Mouse (Mus musculus) intestine, postnatal 0 days (tissue): Measurements from ENCODE around the gene Spaca7. TPM values are rescaled to one million over a fixed set of nuclear protein-coding genes. Genes with fewer than 3 reads are reported as not detected.
A peak's percentile ranks its signal among the peaks of the same experiment; 100 is the strongest.

Source experiments
- ATAC-seq: fragments of 200-750 bp; cut with Nextera tagmentation; 2 replicates; pipeline ENCODE4 v1.8.0; 2017; ENCODE audit warnings: mild to moderate bottlenecking, moderate TSS enrichment, moderate library complexity
- H3K27ac ChIP-seq: fragments of 300-500 bp; sonication (generic); 2 replicates; pipeline ENCODE4 v1.5.1; 2014; ENCODE audit warnings: mild to moderate bottlenecking, low read depth, low read length, moderate library complexity
- H3K27me3 ChIP-seq: fragments of 300-500 bp; sonication (generic); replicated peaks from 2 replicates; pipeline ENCODE4 v1.6.1; 2014; ENCODE audit warnings: low read length, mixed read lengths; ENCODE audit not compliant: control insufficient read depth, insufficient read depth
- H3K36me3 ChIP-seq: fragments of 300-500 bp; sonication (generic); 2 replicates; pipeline ENCODE4 v1.6.1; 2014; ENCODE audit warnings: mild to moderate bottlenecking, moderate library complexity; ENCODE audit not compliant: control insufficient read depth, insufficient read depth
- H3K4me1 ChIP-seq: fragments of 300-500 bp; sonication (generic); replicated peaks from 2 replicates; pipeline ENCODE4 v1.6.1; 2014; ENCODE audit warnings: antibody characterized with exemption, low read length, mixed read lengths; ENCODE audit not compliant: control insufficient read depth, insufficient read depth
- H3K4me2 ChIP-seq: fragments of 300-500 bp; sonication (generic); replicated peaks from 2 replicates; pipeline ENCODE4 v1.6.1; 2014; ENCODE audit warnings: low read depth, mild to moderate bottlenecking, moderate library complexity
- H3K4me3 ChIP-seq: fragments of 300-500 bp; sonication (generic); 2 replicates; pipeline ENCODE4 v1.5.1; 2014; ENCODE audit warnings: low read depth, low read length
- H3K9ac ChIP-seq: fragments of 300-500 bp; sonication (generic); 2 replicates; pipeline ENCODE4 v1.6.1; 2014; ENCODE audit warnings: mild to moderate bottlenecking, low read depth, low read length
- H3K9me3 ChIP-seq: fragments of 300-500 bp; sonication (generic); 2 replicates; pipeline ENCODE4 v1.6.1; 2016; ENCODE audit warnings: mixed run types; ENCODE audit not compliant: control insufficient read depth
- CTCF ChIP-seq: sonication (generic); IDR thresholded peaks from 2 replicates; pipeline ENCODE4 v1.5.1; 2016; ENCODE audit warnings: low read depth, mild to moderate bottlenecking, control low read depth, antibody characterized with exemption, moderate library complexity
- WGBS: fragments of 180-500 bp; shearing (Covaris S2); extraction: QIAGEN DNeasy Blood & Tissue Kit; methylation state at CpG from one replicate; pipeline ENCODE4 v1.1.7; 2014; 5-methylcytosine and 5-hydroxymethylcytosine counted together
- polyA plus RNA-seq: library from polyadenylated mRNA; unstranded; fragments of >200 nt; fragmentation: Nextera tagmentation; extraction: Ambion mirVana; gene quantifications from 2 replicates; pipeline ENCODE4 v1.2.1, GENCODE M21; 2015

Gene Spaca7
- polyA plus RNA-seq, 1 experiment from 2014 or later = 0.29 TPM

GRCm38 (mm10) chr8:12621550-12622222, 48.9 kb downstream of the Spaca7 start:
- peaks cover 64% of the 10 kb centered on the region for H3K36me3 ChIP-seq
- no peak overlapping the region for H3K4me3 ChIP-seq
- WGBS = 92% methylated on average over 18 of the region's 18 CpGs
- H3K27ac ChIP-seq = no peak overlapping the region
- no peaks in the 10 kb centered on the region for H3K27me3 ChIP-seq
- no peak overlapping the region for H3K9ac ChIP-seq
- H3K4me2 ChIP-seq = no peak overlapping the region
- H3K9me3 ChIP-seq = no peaks in the 10 kb centered on the region
- ATAC-seq = no peak
- no peak for TF ChIP-seq CTCF
- H3K4me1 ChIP-seq = no peaks in the 10 kb centered on the region

- WGBS = 75% methylated on average over 5 of the region's 5 CpGs
- Histone ChIP-seq H3K36me3 (peaks cover 87% of the 10 kb centered on the region), H3K9ac (no peak overlapping the region), H3K27me3 (no peaks in the 10 kb centered on the region), H3K4me3 (no peak overlapping the region), H3K9me3 (no peaks in the 10 kb centered on the region), H3K4me1 (no peaks in the 10 kb centered on the region), H3K4me2 (no peak overlapping the region), H3K27ac (no peak overlapping the region)
- ATAC-seq = no peak
- no peak for TF ChIP-seq CTCF
These were observed 53.1 kb downstream of the Spaca7 start for GRCm38 (mm10) chr8:12625890-12626289.

DNA sequence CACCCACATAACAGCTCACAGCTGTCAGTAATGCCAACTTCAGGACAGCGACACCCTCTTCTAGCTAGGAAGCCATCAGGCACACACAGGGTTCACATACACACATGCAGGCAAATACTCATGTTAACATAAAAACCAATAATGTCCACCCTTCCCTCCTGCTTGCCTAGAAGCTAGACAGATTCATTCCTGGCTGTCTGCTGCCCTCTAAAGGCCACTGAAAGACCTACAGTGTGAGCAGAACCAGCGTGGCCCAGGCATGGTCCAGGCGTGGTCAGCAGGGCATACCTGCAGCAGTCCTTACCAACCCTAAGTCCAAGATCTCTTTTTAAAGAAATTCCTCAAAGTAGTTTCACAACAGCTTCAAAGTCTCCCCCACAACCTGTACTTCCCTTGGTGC, 56.2 kb downstream of the Spaca7 start:
- WGBS = 38% methylated on average over 3 of the region's 3 CpGs
- TF ChIP-seq CTCF = peak; percentile 86
- no peak for ATAC-seq

GRCm38 (mm10) chr8:12635366-12635765, 62.5 kb downstream of the Spaca7 start:
- Histone ChIP-seq H3K4me2 (no peak overlapping the region), H3K27me3 (no peaks in the 10 kb centered on the region), H3K9me3 (no peaks in the 10 kb centered on the region), H3K36me3 (peaks cover 75% of the 10 kb centered on the region), H3K4me1 (no peaks in the 10 kb centered on the region), H3K9ac (no peak overlapping the region), H3K4me3 (no peak overlapping the region), H3K27ac (no peak overlapping the region)
- ATAC-seq = no peak
- TF ChIP-seq CTCF = no peak
- WGBS = 79% methylated on average over 2 of the region's 2 CpGs

More for the DNA sequence above, 56.2 kb downstream of the Spaca7 start:
- Histone ChIP-seq H3K4me1 (no peaks in the 10 kb centered on the region), H3K9ac (no peak overlapping the region), H3K27me3 (no peaks in the 10 kb centered on the region), H3K4me3 (no peak overlapping the region), H3K4me2 (no peak overlapping the region), H3K9me3 (no peaks in the 10 kb centered on the region), H3K27ac (no peak overlapping the region), H3K36me3 (peaks cover 70% of the 10 kb centered on the region)

DNA sequence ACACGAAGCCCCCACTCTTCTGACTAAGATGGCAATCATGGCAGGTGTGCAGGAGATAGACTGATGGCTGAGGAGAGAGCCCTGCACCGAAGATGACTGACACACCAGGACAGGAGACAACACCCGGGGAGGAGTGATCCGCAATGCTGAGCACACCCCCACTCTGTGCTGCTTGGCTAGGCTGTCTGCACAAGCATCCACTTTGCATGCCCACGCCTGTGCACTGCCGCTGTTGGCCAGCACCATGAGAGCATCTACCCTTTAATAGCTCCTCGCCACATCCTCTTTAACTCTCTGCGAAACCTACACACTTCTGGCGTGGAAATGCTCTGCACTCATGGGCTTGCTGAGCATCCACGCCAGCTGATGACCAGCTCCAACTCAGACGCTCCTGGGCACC, 65.6 kb downstream of the Spaca7 start:
- Histone ChIP-seq H3K9me3 (no peaks in the 10 kb centered on the region), H3K4me3 (no peak overlapping the region), H3K9ac (no peak overlapping the region), H3K4me1 (no peaks in the 10 kb centered on the region), H3K27me3 (no peaks in the 10 kb centered on the region), H3K36me3 (peaks cover 73% of the 10 kb centered on the region), H3K27ac (no peak overlapping the region), H3K4me2 (no peak overlapping the region)
- TF ChIP-seq CTCF = no peak
- WGBS = 91% methylated on average over 11 of the region's 11 CpGs
- no peak for ATAC-seq

- Histone ChIP-seq H3K27ac (no peak overlapping the region), H3K9ac (no peak overlapping the region), H3K9me3 (no peaks in the 10 kb centered on the region), H3K4me3 (no peak overlapping the region), H3K36me3 (peaks cover 68% of the 10 kb centered on the region), H3K27me3 (no peaks in the 10 kb centered on the region), H3K4me1 (no peaks in the 10 kb centered on the region), H3K4me2 (no peak overlapping the region)
- WGBS = 82% methylated on average over 6 of the region's 6 CpGs
- ATAC-seq = no peak
- TF ChIP-seq CTCF = no peak
These were observed 68.7 kb downstream of the Spaca7 start for GRCm38 (mm10) chr8:12641527-12641926.
